Mouse (Mus musculus): ENCODE data around the gene Pde11a.

DNA sequence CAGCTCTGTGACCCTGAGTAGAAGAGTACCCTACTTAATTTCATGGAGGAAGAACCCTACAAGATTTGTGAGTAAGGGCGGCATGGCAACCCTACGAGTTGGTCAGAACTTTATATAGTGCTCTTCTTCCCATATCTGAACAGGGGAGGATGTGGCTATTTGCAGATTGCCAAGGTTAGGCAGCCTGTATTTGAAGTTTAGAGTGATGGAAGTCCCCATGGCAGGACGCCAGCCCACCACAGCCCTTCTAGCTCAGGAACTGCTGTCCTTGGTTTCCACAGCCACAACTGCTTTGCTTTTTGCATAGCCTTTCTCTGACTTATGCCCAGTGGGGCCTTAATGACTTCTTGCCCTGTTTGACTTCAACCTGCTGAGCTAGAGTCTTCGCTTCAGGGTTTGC is 253.6 kb downstream of the Pde11a start:
- TF ChIP-seq CTCF (IDR thresholded peaks at IDR 0.05; ENCODE audit: extremely low read depth, insufficient read length, insufficient replicate concordance, low read depth, low read length) (no peak), POLR2A (IDR thresholded peaks at IDR 0.05; ENCODE audit: low read depth, low read length) (no peak)

Data from small intestine, adult 2 months (tissue).